Mouse (Mus musculus) testis, adult 2 months (tissue): ENCODE measurements around the gene Bbs2. TPM values are rescaled to one million over a fixed set of nuclear protein-coding genes. Genes with fewer than 3 reads are reported as not detected.
A peak's percentile ranks its signal among the peaks of the same experiment; 100 is the strongest.

Experiments
- H3K27ac ChIP-seq: fragments of 200-500 bp; 2 replicates; pipeline ENCODE4 v1.5.1; 2012; ENCODE audit warnings: low read depth, low read length; ENCODE audit not compliant: control insufficient read depth, insufficient read depth
- H3K27me3 ChIP-seq: fragments of 200-500 bp; 2 replicates; pipeline ENCODE4 v1.6.1; 2012; ENCODE audit warnings: mild to moderate bottlenecking, low read length, moderate library complexity; ENCODE audit not compliant: control insufficient read depth, insufficient read depth
- H3K36me3 ChIP-seq: fragments of 200-500 bp; 2 replicates; pipeline ENCODE4 v1.6.1; 2012; ENCODE audit warnings: mild to moderate bottlenecking, low read length; ENCODE audit not compliant: control insufficient read depth, insufficient read depth
- H3K4me1 ChIP-seq: fragments of 200-500 bp; 2 replicates; pipeline ENCODE4 v1.6.1; 2012; ENCODE audit warnings: low read length; ENCODE audit not compliant: control insufficient read depth, insufficient read depth
- H3K4me3 ChIP-seq: fragments of 200-500 bp; 2 replicates; pipeline ENCODE4 v1.5.1; 2012; ENCODE audit warnings: low read depth, mild to moderate bottlenecking, low read length, moderate library complexity, mixed read lengths; ENCODE audit not compliant: control insufficient read depth
- CTCF ChIP-seq: fragments of 200-500 bp; IDR thresholded peaks from 2 replicates; pipeline ENCODE4 v1.5.1; 2012; ENCODE audit warnings: low read depth, mild to moderate bottlenecking, inconsistent platforms, low read length, moderate library complexity; ENCODE audit not compliant: control insufficient read depth, insufficient read depth, insufficient replicate concordance
- POLR2A ChIP-seq: fragments of 200-500 bp; IDR thresholded peaks from 2 replicates; pipeline ENCODE4 v1.6.1; 2012; ENCODE audit warnings: low read depth, mild to moderate bottlenecking, inconsistent platforms, low read length, moderate library complexity; ENCODE audit not compliant: control insufficient read depth
- polyA plus RNA-seq: library from polyadenylated mRNA; depleted of rRNA; stranded (reverse); fragments of >200 nt; gene quantifications from 2 replicates; pipeline ENCODE4 v1.2.3, GENCODE M21; 2012

Bbs2 gene
- polyA plus RNA-seq, 1 experiment, result 38.0 TPM

- Histone ChIP-seq H3K4me1 (no peaks in the 10 kb centered on the region), H3K4me3 (no peak overlapping the region), H3K36me3 (no peaks in the 10 kb centered on the region), H3K27ac (no peak overlapping the region), H3K27me3 (no peaks in the 10 kb centered on the region)
- TF ChIP-seq CTCF, result no peak
- no peak for TF ChIP-seq POLR2A
Observed at GRCm38 (mm10) chr8:94113435-94113834, 14.7 kb upstream of the Bbs2 start.

- no peak overlapping the region for H3K4me3 ChIP-seq
- no peaks in the 10 kb centered on the region for H3K36me3 ChIP-seq
- H3K27me3 ChIP-seq, result no peaks in the 10 kb centered on the region
- H3K4me1 ChIP-seq, result no peaks in the 10 kb centered on the region
- no peak overlapping the region for H3K27ac ChIP-seq
- TF ChIP-seq POLR2A (no peak), CTCF (no peak)
Observed at GRCm38 (mm10) chr8:94110526-94111177, 11.9 kb upstream of the Bbs2 start.

- TF ChIP-seq CTCF (no peak), POLR2A (no peak)
- H3K4me1 ChIP-seq, result no peaks in the 10 kb centered on the region
- no peaks in the 10 kb centered on the region for H3K27me3 ChIP-seq
- no peak overlapping the region for H3K4me3 ChIP-seq
- H3K27ac ChIP-seq, result no peak overlapping the region
- no peaks in the 10 kb centered on the region for H3K36me3 ChIP-seq
Observed at GRCm38 (mm10) chr8:94109835-94110234, 11.1 kb upstream of the Bbs2 start.

GRCm38 (mm10) chr8:94109396-94109795, 10.7 kb upstream of the Bbs2 start:
- Histone ChIP-seq H3K27ac (no peak overlapping the region), H3K27me3 (no peaks in the 10 kb centered on the region), H3K4me3 (no peak overlapping the region), H3K4me1 (no peaks in the 10 kb centered on the region), H3K36me3 (no peaks in the 10 kb centered on the region)
- TF ChIP-seq CTCF, result no peak
- TF ChIP-seq POLR2A, result no peak

- no peaks in the 10 kb centered on the region for H3K4me1 ChIP-seq
- TF ChIP-seq POLR2A (no peak), CTCF (no peak)
- H3K36me3 ChIP-seq, result no peaks in the 10 kb centered on the region
- H3K27ac ChIP-seq, result no peak overlapping the region
- no peak overlapping the region for H3K4me3 ChIP-seq
- H3K27me3 ChIP-seq, result no peaks in the 10 kb centered on the region
Observed at GRCm38 (mm10) chr8:94107871-94108270, 9.1 kb upstream of the Bbs2 start.

- Histone ChIP-seq H3K27me3 (no peaks in the 10 kb centered on the region), H3K36me3 (no peaks in the 10 kb centered on the region)
- TF ChIP-seq POLR2A (no peak), CTCF (no peak)
Observed at GRCm38 (mm10) chr8:94104146-94104545, 5.4 kb upstream of the Bbs2 start.

GRCm38 (mm10) chr8:94098996-94099395, 268 bp upstream of the Bbs2 start:
- Histone ChIP-seq H3K36me3 (no peaks in the 10 kb centered on the region), H3K27ac (peak overlapping the region; percentile 93), H3K27me3 (no peaks in the 10 kb centered on the region), H3K4me3 (no peak overlapping the region; the same call in 1 of the 2 replicates), H3K4me1 (peaks cover 2% of the 10 kb centered on the region; the same call in 1 of the 2 replicates)
- TF ChIP-seq POLR2A, result no peak
- no peak for TF ChIP-seq CTCF

More at GRCm38 (mm10) chr8:94104146-94104545, 5.4 kb upstream of the Bbs2 start:
- no peak overlapping the region for H3K27ac ChIP-seq
- H3K4me3 ChIP-seq, result no peak overlapping the region
- H3K4me1 ChIP-seq, result no peaks in the 10 kb centered on the region; the same call in 1 of the 2 replicates
